Comparison of ENCODE assay signal across 19 mouse cellular contexts in the genomic region with DNA sequence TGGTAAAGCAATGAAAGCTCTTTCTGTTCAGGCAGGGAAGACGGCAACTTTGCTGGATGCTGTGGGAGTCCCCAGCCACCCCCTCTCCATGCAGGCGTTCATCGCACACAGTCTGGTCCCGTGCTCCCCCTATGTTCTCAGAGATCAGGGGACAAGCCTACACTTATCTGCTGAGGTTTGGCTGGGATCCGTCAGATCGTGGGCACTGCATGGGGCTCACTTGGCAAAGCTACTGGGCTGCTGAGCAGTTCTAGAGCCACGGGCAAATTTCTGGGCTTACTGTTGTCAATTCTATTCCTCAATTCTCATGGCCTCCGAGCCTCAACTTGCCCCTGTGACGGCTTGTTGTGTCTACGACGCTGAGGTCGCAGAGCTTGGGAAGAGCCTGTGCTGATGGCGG. TPM values are rescaled to one million over a fixed set of nuclear protein-coding genes. Genes with fewer than 3 reads are reported as not detected.
A peak's percentile ranks its signal among the peaks of the same experiment; 100 is the strongest.
DNase-seq lines count a peak whose midpoint lies in the region; ATAC-seq lines count a peak whose summit lies in the region.
"Had no signal": no experiment of that assay in that cellular context is flagged by ENCODE, and none has a peak within 500 bp of the region (broad histone marks: within the 10 kb centered on the region; RNA-seq: fewer than 3 reads in every experiment).

No protein-coding gene starts in this region.

- H3K27ac ChIP-seq in lung, embryonic 15.5 days, result peak overlapping the region; percentile 81; the same call in 1 of the 2 replicates
- peak overlapping the region; percentile 45; the same call in 1 of the 2 replicates for H3K27ac ChIP-seq in limb, embryonic 13.5 days
- H3K27ac ChIP-seq: forebrain, embryonic 12.5 days; heart, embryonic 13.5 days; kidney, postnatal 0 days; liver, embryonic 14.5 days; macrophage; midbrain, embryonic 13.5 days had no signal

- no peak overlapping the region for H3K4me2 ChIP-seq in lung, embryonic 15.5 days
- no peak overlapping the region for H3K4me2 ChIP-seq in limb, embryonic 13.5 days (replicated peaks)
- H3K4me2 ChIP-seq: forebrain, embryonic 12.5 days; heart, embryonic 13.5 days; midbrain, embryonic 13.5 days had no signal

- 73% methylated on average over 13 of the region's 13 CpGs for WGBS in lung, embryonic 15.5 days
- 82% methylated on average over 13 of the region's 13 CpGs for WGBS in limb, embryonic 13.5 days

- H3K4me3 ChIP-seq in lung, embryonic 15.5 days, result no peak overlapping the region
- H3K4me3 ChIP-seq in limb, embryonic 13.5 days, result no peak overlapping the region
- H3K4me3 ChIP-seq: forebrain, embryonic 12.5 days; heart, embryonic 13.5 days; midbrain, embryonic 13.5 days; myocyte had no signal

- H3K4me1 ChIP-seq in lung, embryonic 15.5 days, result peaks cover 48% of the 10 kb centered on the region
- H3K4me1 ChIP-seq in limb, embryonic 13.5 days, result peaks cover 55% of the 10 kb centered on the region

- H3K9ac ChIP-seq in lung, embryonic 15.5 days, result no peak overlapping the region
- no peak overlapping the region for H3K9ac ChIP-seq in limb, embryonic 13.5 days
- H3K9ac ChIP-seq: forebrain, embryonic 12.5 days; heart, embryonic 13.5 days; liver, embryonic 14.5 days; midbrain, embryonic 13.5 days had no signal

- peaks cover 18% of the 10 kb centered on the region for H3K36me3 ChIP-seq in lung, embryonic 15.5 days
- peaks cover 87% of the 10 kb centered on the region for H3K36me3 ChIP-seq in limb, embryonic 13.5 days

- H3K27me3 ChIP-seq in lung, embryonic 15.5 days, result no peaks in the 10 kb centered on the region
- no peaks in the 10 kb centered on the region for H3K27me3 ChIP-seq in limb, embryonic 13.5 days
- H3K27me3 ChIP-seq: forebrain, embryonic 12.5 days; heart, embryonic 13.5 days; midbrain, embryonic 13.5 days had no signal

- ATAC-seq in lung, embryonic 15.5 days (ENCODE audit: borderline replicate concordance, extremely low read depth, low FRiP score, low TSS enrichment), result no peak
- ATAC-seq in common myeloid progenitor, adult 5-6 weeks (replicated peaks; ENCODE audit: low read depth, poor library complexity, severe bottlenecking), result 0 out of 2 replicates have a peak, but pooled peaks have one; percentile 24
- ATAC-seq in limb, embryonic 13.5 days (ENCODE audit: low FRiP score, low read depth), result no peak
- ATAC-seq: midbrain, embryonic 13.5 days had no signal

- no peaks in the 10 kb centered on the region for H3K9me3 ChIP-seq in lung, embryonic 15.5 days
- H3K9me3 ChIP-seq in limb, embryonic 13.5 days, result peaks cover 11% of the 10 kb centered on the region; the same call in 1 of the 2 replicates
- H3K9me3 ChIP-seq: midbrain, embryonic 13.5 days had no signal

- DNase-seq in layer of hippocampus, adult 18-20 months (ENCODE audit: low spot score in 2 of 2), result peak; percentile 32 to 70
- DNase-seq in layer of hippocampus, adult 9-10 months (ENCODE audit: low spot score), result no peak
- no peak for DNase-seq in lung, postnatal 10 days
- no peak for DNase-seq in adrenal gland, adult 18-20 months (ENCODE audit: low spot score in 2 of 2)
- DNase-seq: adrenal gland, postnatal 10 days; heart, postnatal 4 days; thymus, postnatal 36 days had no signal

RNA-seq across cellular contexts. Expression of gene Boc, which starts 49.9 kb away (rescaled TPM):
- total RNA-seq in layer of hippocampus, adult 18-20 months (2021), result 10 to 100 TPM; 11.5 to 11.6 TPM
- polyA plus RNA-seq in lung, embryonic 15.5 days (2015; fragmentation: Nextera tagmentation; extraction: Ambion mirVana), result 29.2 and 29.9 TPM in 2 replicates
- total RNA-seq in common myeloid progenitor, adult 5-6 weeks (2017), result not detected in 2 replicates
- polyA plus RNA-seq in limb, embryonic 13.5 days (2015; fragmentation: Nextera tagmentation; extraction: Ambion mirVana), result 58.7 and 63.5 TPM in 2 replicates
- 10 to 100 TPM; 25.2 to 48.5 TPM for total RNA-seq in adrenal gland, adult 18-20 months (2021)
- total RNA-seq: MEL; neutrophil, adult 5-6 weeks had no signal

Comparison
In these comparisons a context has a peak if more than half of its experiments do, and no peak if none do; other contexts are left out.
1. DNase-seq: peak in layer of hippocampus, adult 18-20 months (2 of 2); none in layer of hippocampus, adult 9-10 months (single experiment), lung, postnatal 10 days (single experiment) and adrenal gland, adult 18-20 months (0 of 2).
2. RNA of gene Boc, which starts 49.9 kb away (total RNA-seq): 25.2 to 48.5 TPM in adrenal gland, adult 18-20 months and 11.5 to 11.6 TPM in layer of hippocampus, adult 18-20 months; not detected in common myeloid progenitor, adult 5-6 weeks; every median in the first group is over 10 times any median in the second.